Mouse (Mus musculus) lung, embryonic 14.5 days (tissue): Measurements from ENCODE around the gene Fam160a2. TPM values are rescaled to one million over a fixed set of nuclear protein-coding genes. Genes with fewer than 3 reads are reported as not detected.
"Not testable (repeated sequence)": the region's sequence is repeated elsewhere in the genome, so short reads cannot be mapped to it uniquely, and the experiment has no call there.

Source experiments
- ATAC-seq: fragments of 200-750 bp; cut with Nextera tagmentation; 2 replicates; pipeline ENCODE4 v1.8.0; 2017; ENCODE audit warnings: mild to moderate bottlenecking, moderate TSS enrichment, moderate library complexity; ENCODE audit not compliant: insufficient read depth
- DNase-seq: peaks from one replicate; pipeline ENCODE4 v3.0.0-alpha.2; 2015
- H3K27ac ChIP-seq: fragments of 300-500 bp; sonication (generic); 2 replicates; pipeline ENCODE4 v1.5.1; 2014; ENCODE audit warnings: low read depth, mild to moderate bottlenecking, moderate library complexity
- H3K27me3 ChIP-seq: fragments of 300-500 bp; sonication (generic); 2 replicates; pipeline ENCODE4 v1.6.1; 2014; ENCODE audit warnings: low read length, control low read depth; ENCODE audit not compliant: insufficient read depth
- H3K36me3 ChIP-seq: fragments of 300-500 bp; sonication (generic); 2 replicates; pipeline ENCODE4 v1.6.1; 2014; ENCODE audit warnings: control low read depth; ENCODE audit not compliant: insufficient read depth
- H3K4me1 ChIP-seq: fragments of 300-500 bp; sonication (generic); 2 replicates; pipeline ENCODE4 v1.6.1; 2014; ENCODE audit warnings: antibody characterized with exemption, control low read depth; ENCODE audit not compliant: insufficient read depth
- H3K4me2 ChIP-seq: fragments of 300-500 bp; sonication (generic); 2 replicates; pipeline ENCODE4 v1.6.1; 2014; ENCODE audit warnings: mild to moderate bottlenecking
- H3K4me3 ChIP-seq: fragments of 300-500 bp; sonication (generic); 2 replicates; pipeline ENCODE4 v1.5.1; 2014; ENCODE audit warnings: low read depth, low read length
- H3K9ac ChIP-seq: fragments of 300-500 bp; sonication (generic); 2 replicates; pipeline ENCODE4 v1.6.1; 2014
- H3K9me3 ChIP-seq: fragments of 300-500 bp; sonication (generic); 2 replicates; pipeline ENCODE4 v1.6.1; 2016; ENCODE audit warnings: low read depth, low read length, control low read depth
- CTCF ChIP-seq: IDR thresholded peaks from 2 replicates; pipeline ENCODE4 v1.5.1; 2016; ENCODE audit warnings: antibody characterized with exemption, low read depth
- WGBS: fragments of 180-500 bp; shearing (Covaris S2); extraction: QIAGEN DNeasy Blood & Tissue Kit; methylation state at CpG from one replicate; pipeline ENCODE4 v1.1.7; 2014; 5-methylcytosine and 5-hydroxymethylcytosine counted together
- polyA plus RNA-seq: library from polyadenylated mRNA; unstranded; fragments of >200 nt; fragmentation: Nextera tagmentation; extraction: Ambion mirVana; gene quantifications from 2 replicates; pipeline ENCODE4 v1.2.1, GENCODE M21; 2014

Fam160a2 gene
- polyA plus RNA-seq, 1 experiment from 2014 or later = 41.9 TPM

- H3K4me2 ChIP-seq, H3K9ac ChIP-seq, H3K4me1 ChIP-seq, H3K4me3 ChIP-seq, H3K36me3 ChIP-seq, H3K9me3 ChIP-seq, H3K27ac ChIP-seq, H3K27me3 ChIP-seq: not testable (repeated sequence)
- 49% methylated on average over 8 of the region's 8 CpGs for WGBS
- TF ChIP-seq CTCF = peak; percentile 89
- peak; percentile 84 for DNase-seq
- ATAC-seq = peak; percentile 73
Measured at GRCm38 (mm10) chr7:105411874-105412632, 12.2 kb upstream of the Fam160a2 start.

GRCm38 (mm10) chr7:105406322-105406721 is 6.5 kb upstream of the Fam160a2 start:
- H3K9me3 ChIP-seq = no peaks in the 10 kb centered on the region
- 56% methylated on average over 1 of the region's 1 CpGs for WGBS
- H3K4me2 ChIP-seq = no peak overlapping the region
- TF ChIP-seq CTCF = no peak
- no peak overlapping the region for H3K27ac ChIP-seq
- no peaks in the 10 kb centered on the region for H3K36me3 ChIP-seq
- H3K4me3 ChIP-seq = no peak overlapping the region
- ATAC-seq = no peak
- no peaks in the 10 kb centered on the region for H3K4me1 ChIP-seq
- DNase-seq = no peak
- no peaks in the 10 kb centered on the region for H3K27me3 ChIP-seq
- H3K9ac ChIP-seq = no peak overlapping the region

- WGBS = 63% methylated on average over 5 of the region's 5 CpGs
- H3K36me3 ChIP-seq = no peaks in the 10 kb centered on the region
- H3K4me3 ChIP-seq = no peak within 1 kb of the TSS
- H3K27me3 ChIP-seq = no peaks in the 10 kb centered on the region
- DNase-seq (no peak), ATAC-seq (no peak)
- no peaks in the 10 kb centered on the region for H3K4me1 ChIP-seq
- H3K4me2 ChIP-seq = no peak within 1 kb of the TSS
- no peak within 1 kb of the TSS for H3K9ac ChIP-seq
- TF ChIP-seq CTCF = no peak
- H3K9me3 ChIP-seq = no peaks in the 10 kb centered on the region
- no peak within 1 kb of the TSS for H3K27ac ChIP-seq
Measured at GRCm38 (mm10) chr7:105404268-105404667, 4.4 kb upstream of the Fam160a2 start, which contains the start of gene Cnga4. TSS of gene Cnga4 (plus strand) at chr7:105404568.

GRCm38 (mm10) chr7:105399058-105399934 is 558 bp downstream of the Fam160a2 start:
- no peaks in the 10 kb centered on the region for H3K9me3 ChIP-seq
- ATAC-seq = no peak; the same call in 1 of the 2 replicates
- H3K36me3 ChIP-seq = no peaks in the 10 kb centered on the region
- H3K9ac ChIP-seq = peak overlapping the region; percentile 75
- H3K27me3 ChIP-seq = no peaks in the 10 kb centered on the region
- peaks cover 4% of the 10 kb centered on the region; the same call in 1 of the 2 replicates for H3K4me1 ChIP-seq
- peak overlapping the region; percentile 79 for H3K4me3 ChIP-seq
- H3K27ac ChIP-seq = peak overlapping the region; percentile 67; the same call in 1 of the 2 replicates
- TF ChIP-seq CTCF = no peak
- WGBS = under 1% methylated on average over 25 of the region's 25 CpGs
- peak overlapping the region; percentile 78 for H3K4me2 ChIP-seq
- DNase-seq = peak; percentile 18

- no peaks in the 10 kb centered on the region for H3K9me3 ChIP-seq
- ATAC-seq (no peak), DNase-seq (no peak)
- peaks cover 4% of the 10 kb centered on the region; the same call in 1 of the 2 replicates for H3K4me1 ChIP-seq
- no peak overlapping the region for H3K4me2 ChIP-seq
- no peak overlapping the region for H3K4me3 ChIP-seq
- H3K36me3 ChIP-seq = no peaks in the 10 kb centered on the region
- H3K9ac ChIP-seq = no peak overlapping the region
- H3K27me3 ChIP-seq = no peaks in the 10 kb centered on the region
- no peak for TF ChIP-seq CTCF
- no peak overlapping the region for H3K27ac ChIP-seq
Measured at GRCm38 (mm10) chr7:105396126-105396525, 3.7 kb downstream of the Fam160a2 start.

GRCm38 (mm10) chr7:105395131-105395820 is 4.6 kb downstream of the Fam160a2 start:
- Histone ChIP-seq H3K9me3 (no peaks in the 10 kb centered on the region), H3K4me2 (no peak overlapping the region), H3K4me1 (peaks cover 4% of the 10 kb centered on the region; the same call in 1 of the 2 replicates), H3K36me3 (no peaks in the 10 kb centered on the region), H3K4me3 (no peak overlapping the region), H3K9ac (no peak overlapping the region), H3K27me3 (no peaks in the 10 kb centered on the region), H3K27ac (no peak overlapping the region)
- TF ChIP-seq CTCF = no peak
- no peak for DNase-seq
- ATAC-seq = no peak

GRCm38 (mm10) chr7:105394606-105395005 is 5.2 kb downstream of the Fam160a2 start:
- TF ChIP-seq CTCF = no peak
- peaks cover 4% of the 10 kb centered on the region; the same call in 1 of the 2 replicates for H3K4me1 ChIP-seq
- no peak for ATAC-seq
- WGBS = 53% methylated on average over 1 of the region's 1 CpGs
- H3K4me2 ChIP-seq = no peak overlapping the region
- H3K9me3 ChIP-seq = no peaks in the 10 kb centered on the region
- no peak overlapping the region for H3K27ac ChIP-seq
- H3K36me3 ChIP-seq = peaks cover 6% of the 10 kb centered on the region
- H3K9ac ChIP-seq = no peak overlapping the region
- no peak overlapping the region for H3K4me3 ChIP-seq
- H3K27me3 ChIP-seq = no peaks in the 10 kb centered on the region
- DNase-seq = no peak
